Mouse (Mus musculus): ENCODE data around the gene Tbp. TPM values are rescaled to one million over a fixed set of nuclear protein-coding genes. Genes with fewer than 3 reads are reported as not detected.
A peak's percentile ranks its signal among the peaks of the same experiment; 100 is the strongest.
"Not testable (repeated sequence)": the region's sequence is repeated elsewhere in the genome, so short reads cannot be mapped to it uniquely, and the experiment has no call there.

Tbp gene
- total RNA-seq, 4 experiments from 2014 or later: 29.8 to 48.0 (median 36.5) TPM

GRCm38 (mm10) chr17:15540309-15540708 lies 40.6 kb downstream of the Tbp start:
- DNase-seq: no peak

GRCm38 (mm10) chr17:15543868-15544267 lies 44.2 kb downstream of the Tbp start:
- not testable (repeated sequence) for DNase-seq

DNA sequence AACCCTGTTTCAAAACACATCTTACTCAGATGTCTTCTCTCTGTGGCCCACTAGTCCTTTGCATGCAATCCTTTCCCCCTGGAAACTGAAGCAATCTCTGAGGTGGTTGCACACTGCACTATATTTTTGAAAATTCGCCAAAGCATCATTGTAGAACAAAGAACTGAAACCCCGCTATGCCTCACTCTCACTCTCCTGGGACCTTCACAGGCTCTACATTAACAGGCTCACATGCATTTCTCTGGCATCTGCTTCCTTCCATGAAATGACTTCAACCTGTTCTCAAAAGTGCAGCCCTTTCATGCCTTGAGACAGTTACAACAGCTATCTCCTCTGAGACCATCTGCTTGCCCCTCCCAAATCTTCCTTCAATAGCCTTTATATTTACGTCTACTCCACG lies 46.8 kb downstream of the Tbp start:
- DNase-seq: no peak

DNA sequence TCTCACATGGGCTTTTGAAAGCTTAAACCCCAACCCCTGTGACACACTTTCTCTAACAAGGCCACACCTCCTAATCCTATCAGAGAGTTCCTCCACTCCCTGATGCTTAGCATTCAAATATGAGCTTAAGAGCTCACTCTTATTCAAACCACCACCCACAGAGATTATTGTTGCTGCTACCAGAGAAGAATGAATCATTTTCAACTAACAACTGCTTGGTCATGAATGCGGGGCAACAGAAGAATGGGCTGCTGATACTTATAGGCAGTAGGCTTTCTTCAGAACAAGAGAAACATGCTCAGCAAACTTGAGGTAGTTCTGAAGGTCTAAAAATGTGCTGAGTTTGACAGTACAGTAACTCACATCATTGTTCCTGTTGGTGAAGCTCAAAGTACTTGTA lies 50.0 kb downstream of the Tbp start:
- no peak for DNase-seq

GRCm38 (mm10) chr17:15559946-15560345 lies 60.3 kb downstream of the Tbp start:
- DNase-seq: no peak

DNA sequence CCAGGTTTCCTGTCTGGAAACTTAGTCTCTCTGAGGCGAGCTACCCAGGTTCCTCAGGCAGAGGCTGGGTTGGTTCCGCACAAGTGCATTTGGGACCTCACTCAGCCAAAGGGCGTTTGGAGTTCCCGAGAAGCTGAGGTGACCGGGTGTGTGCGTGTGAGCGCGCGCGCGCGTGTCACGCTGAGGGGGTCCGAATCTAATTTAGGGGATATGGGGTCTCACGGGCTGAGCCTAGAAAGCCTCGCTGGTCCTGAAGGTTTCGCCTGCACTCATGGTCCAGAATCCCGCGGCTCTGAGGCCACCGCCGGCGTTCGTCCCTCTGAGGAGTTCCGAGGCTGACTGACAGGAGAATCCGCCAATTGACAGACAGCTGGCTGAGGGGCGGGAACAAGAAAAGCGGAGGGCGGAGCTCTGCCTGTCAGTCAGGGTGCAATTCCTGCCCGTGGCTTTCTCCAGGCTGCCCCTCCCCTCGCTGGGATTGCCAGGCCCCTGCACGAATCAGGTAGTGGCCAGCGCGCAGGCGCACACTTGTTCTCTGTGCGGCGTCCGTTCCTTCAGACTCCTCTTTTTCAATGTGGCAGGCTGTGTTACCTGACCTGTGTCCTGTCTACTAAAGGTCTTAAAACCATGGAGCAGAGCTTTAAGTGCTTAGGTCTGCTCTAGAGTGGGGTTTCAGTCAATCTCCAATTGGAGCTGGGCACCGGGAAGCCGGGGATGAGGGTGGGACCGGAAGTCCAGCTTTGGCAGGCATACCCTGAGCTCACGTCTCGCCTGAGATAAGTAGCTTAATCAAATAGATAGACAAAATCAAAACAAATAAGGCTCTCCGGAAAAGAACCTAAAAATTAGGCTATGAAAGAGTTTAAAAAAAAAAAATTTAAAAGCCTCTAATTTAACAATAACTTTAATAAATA lies 64.6 kb downstream of the Tbp start, which contains the start of gene Prdm9:
Prdm9 (minus strand) TSS at position 341 of the 914 bp plus-strand sequence.
- peak; percentile 99 for DNase-seq

DNA sequence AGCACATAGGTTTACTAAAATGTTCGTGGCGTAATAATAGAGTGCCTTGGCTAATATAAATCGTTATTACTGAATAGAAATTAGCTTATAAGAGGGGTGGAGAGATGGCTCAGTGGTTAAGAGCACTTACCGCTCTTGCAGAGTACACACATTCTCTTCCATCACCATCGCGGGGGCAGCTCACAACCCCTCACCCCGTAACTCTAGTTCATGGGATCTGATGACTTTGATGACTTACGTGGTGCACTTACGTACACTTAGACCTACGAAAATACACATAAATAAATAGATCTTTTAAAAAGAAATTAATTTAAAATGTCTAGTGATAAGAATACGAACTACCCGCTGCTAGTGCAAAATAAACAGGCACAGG lies 65.2 kb downstream of the Tbp start:
- DNase-seq: no peak

GRCm38 (mm10) chr17:15566908-15567307 lies 67.2 kb downstream of the Tbp start:
- no peak for DNase-seq

DNA sequence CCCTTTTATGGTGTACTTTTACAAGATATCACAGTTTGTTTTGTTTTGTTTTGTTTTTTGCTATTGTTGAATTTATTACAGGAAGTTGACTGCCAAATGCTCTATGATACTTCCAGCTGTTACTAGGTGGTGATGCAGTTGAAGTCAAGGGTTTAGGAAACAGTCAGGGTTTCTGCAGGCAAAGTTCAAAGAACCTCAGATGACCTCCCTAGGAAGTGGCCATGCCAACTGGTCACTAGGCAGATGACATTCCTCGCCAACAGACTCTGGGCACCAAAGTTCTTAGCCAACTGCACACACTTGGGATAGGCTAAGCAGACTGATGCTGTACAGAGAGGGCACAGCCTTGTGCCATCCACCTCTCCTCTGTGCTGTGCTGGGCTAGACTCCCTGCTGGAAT lies 75.4 kb downstream of the Tbp start:
- DNase-seq: no peak

- DNase-seq: peak; percentile 26
These were observed 77.6 kb downstream of the Tbp start for GRCm38 (mm10) chr17:15577291-15577694.

Other genes starting within 250 kb of the Tbp start
- 1 to 10 TPM; 3.5 to 6.7 (median 4.5) TPM for gene Dll1, start 123.0 kb upstream of the Tbp start, total RNA-seq (2022)
- 10 to 100 TPM; 23.3 to 35.0 (median 30.0) TPM for gene Fam120b, start 103.7 kb upstream of the Tbp start, total RNA-seq (2022)
- 100 to 1,000 TPM; 168 to 183 (median 174) TPM for gene Psmb1, start 137 bp upstream of the Tbp start, total RNA-seq (2022)
- gene Pdcd2, start 27.4 kb downstream of the Tbp start, total RNA-seq (2022): 10 to 100 TPM; 34.2 to 42.4 (median 38.9) TPM
- gene Prdm9, start 64.5 kb downstream of the Tbp start, total RNA-seq (2022): 10 to 100 TPM in 1 of 4 experiments, 1 to 10 TPM in 3; 5.1 to 11.2 (median 7.1) TPM
- 10 to 100 TPM; 29.0 to 38.3 (median 32.7) TPM for gene Chd1, start 205.1 kb downstream of the Tbp start, total RNA-seq (2022)